Mouse (Mus musculus): ENCODE measurements around the gene Trio. TPM values are rescaled to one million over a fixed set of nuclear protein-coding genes. Genes with fewer than 3 reads are reported as not detected.

The Trio gene
- polyA plus RNA-seq, 1 experiment from 2014 or later: 25.5 TPM

GRCm38 (mm10) chr15:27873747-27874320 lies 151.8 kb downstream of the Trio start:
- Histone ChIP-seq H3K27me3 (ENCODE audit: insufficient read depth, poor library complexity, severe bottlenecking) (no peaks in the 10 kb centered on the region), H3K36me3 (peaks cover 87% of the 10 kb centered on the region), H3K4me3 (no peak overlapping the region), H3K4me1 (replicated peaks) (peaks cover 7% of the 10 kb centered on the region; the same call in 1 of the 2 replicates), H3K9me3 (no peaks in the 10 kb centered on the region), H3K27ac (0 out of 2 replicates have a peak overlapping the region, but pooled peaks have one; percentile 45)
- WGBS: 90% methylated on average over 16 of the region's 16 CpGs
- DNase-seq (ENCODE audit: low spot score): no peak

- DNase-seq (ENCODE audit: low spot score): no peak
- WGBS: 85% methylated on average over 2 of the region's 2 CpGs
- Histone ChIP-seq H3K27me3 (ENCODE audit: insufficient read depth, poor library complexity, severe bottlenecking) (no peaks in the 10 kb centered on the region), H3K9me3 (no peaks in the 10 kb centered on the region), H3K27ac (no peak overlapping the region), H3K4me1 (replicated peaks) (no peaks in the 10 kb centered on the region), H3K36me3 (peaks cover 84% of the 10 kb centered on the region), H3K4me3 (no peak overlapping the region)
Observed at GRCm38 (mm10) chr15:27872286-27872685, 153.4 kb downstream of the Trio start.

GRCm38 (mm10) chr15:27871708-27872107 lies 153.9 kb downstream of the Trio start:
- DNase-seq (ENCODE audit: low spot score): no peak
- Histone ChIP-seq H3K4me3 (no peak overlapping the region), H3K9me3 (no peaks in the 10 kb centered on the region), H3K4me1 (replicated peaks) (no peaks in the 10 kb centered on the region), H3K27ac (no peak overlapping the region), H3K36me3 (peaks cover 85% of the 10 kb centered on the region), H3K27me3 (ENCODE audit: insufficient read depth, poor library complexity, severe bottlenecking) (no peaks in the 10 kb centered on the region)
- 93% methylated on average over 10 of the region's 10 CpGs for WGBS

- Histone ChIP-seq H3K27ac (no peak overlapping the region), H3K36me3 (peaks cover 83% of the 10 kb centered on the region), H3K4me1 (replicated peaks) (no peaks in the 10 kb centered on the region), H3K9me3 (no peaks in the 10 kb centered on the region), H3K27me3 (ENCODE audit: insufficient read depth, poor library complexity, severe bottlenecking) (no peaks in the 10 kb centered on the region), H3K4me3 (no peak overlapping the region)
- 91% methylated on average over 13 of the region's 13 CpGs for WGBS
- DNase-seq (ENCODE audit: low spot score): no peak
Observed at GRCm38 (mm10) chr15:27871260-27871659, 154.4 kb downstream of the Trio start.

- DNase-seq (ENCODE audit: low spot score): no peak
- H3K4me3 ChIP-seq: no peak overlapping the region
- H3K9me3 ChIP-seq: no peaks in the 10 kb centered on the region
- H3K27me3 ChIP-seq (ENCODE audit: insufficient read depth, poor library complexity, severe bottlenecking): no peaks in the 10 kb centered on the region
- peaks cover 86% of the 10 kb centered on the region for H3K36me3 ChIP-seq
- 96% methylated on average over 4 of the region's 4 CpGs for WGBS
- H3K27ac ChIP-seq: no peak overlapping the region
- no peaks in the 10 kb centered on the region for H3K4me1 ChIP-seq (replicated peaks)
Observed at GRCm38 (mm10) chr15:27869001-27869400, 156.6 kb downstream of the Trio start.

- H3K4me3 ChIP-seq: no peak overlapping the region
- H3K36me3 ChIP-seq: peaks cover 83% of the 10 kb centered on the region
- no peaks in the 10 kb centered on the region for H3K4me1 ChIP-seq (replicated peaks)
- no peaks in the 10 kb centered on the region for H3K27me3 ChIP-seq (ENCODE audit: insufficient read depth, poor library complexity, severe bottlenecking)
- no peak overlapping the region for H3K27ac ChIP-seq
- DNase-seq (ENCODE audit: low spot score): no peak
- WGBS: 92% methylated on average over 7 of the region's 7 CpGs
- no peaks in the 10 kb centered on the region for H3K9me3 ChIP-seq
Observed at GRCm38 (mm10) chr15:27867831-27868230, 157.8 kb downstream of the Trio start.

GRCm38 (mm10) chr15:27866471-27866870 lies 159.2 kb downstream of the Trio start:
- no peak for DNase-seq (ENCODE audit: low spot score)
- H3K36me3 ChIP-seq: peaks cover 80% of the 10 kb centered on the region
- H3K27me3 ChIP-seq (ENCODE audit: insufficient read depth, poor library complexity, severe bottlenecking): no peaks in the 10 kb centered on the region
- H3K9me3 ChIP-seq: no peaks in the 10 kb centered on the region
- H3K27ac ChIP-seq: no peak overlapping the region
- no peaks in the 10 kb centered on the region for H3K4me1 ChIP-seq (replicated peaks)
- WGBS: 79% methylated on average over 4 of the region's 4 CpGs
- H3K4me3 ChIP-seq: no peak overlapping the region

- WGBS: 89% methylated on average over 6 of the region's 6 CpGs
- DNase-seq (ENCODE audit: low spot score): no peak
- Histone ChIP-seq H3K4me3 (no peak overlapping the region), H3K36me3 (peaks cover 80% of the 10 kb centered on the region), H3K4me1 (replicated peaks) (no peaks in the 10 kb centered on the region), H3K27me3 (ENCODE audit: insufficient read depth, poor library complexity, severe bottlenecking) (no peaks in the 10 kb centered on the region), H3K27ac (no peak overlapping the region), H3K9me3 (no peaks in the 10 kb centered on the region)
Observed at GRCm38 (mm10) chr15:27866053-27866452, 159.6 kb downstream of the Trio start.

- Histone ChIP-seq H3K9me3 (no peaks in the 10 kb centered on the region), H3K36me3 (peaks cover 77% of the 10 kb centered on the region)
Observed at GRCm38 (mm10) chr15:27864397-27864796, 161.3 kb downstream of the Trio start.

GRCm38 (mm10) chr15:27862949-27863348 lies 162.7 kb downstream of the Trio start:
- no peak overlapping the region for H3K4me3 ChIP-seq
- H3K36me3 ChIP-seq: peaks cover 70% of the 10 kb centered on the region
- no peak for DNase-seq (ENCODE audit: low spot score)
- no peak overlapping the region for H3K27ac ChIP-seq
- no peaks in the 10 kb centered on the region for H3K27me3 ChIP-seq (ENCODE audit: insufficient read depth, poor library complexity, severe bottlenecking)
- no peaks in the 10 kb centered on the region for H3K9me3 ChIP-seq
- 93% methylated on average over 11 of the region's 11 CpGs for WGBS
- H3K4me1 ChIP-seq (replicated peaks): 0 out of 2 replicates have a peak, but pooled peaks cover 2% of the 10 kb centered on the region

More at GRCm38 (mm10) chr15:27864397-27864796, 161.3 kb downstream of the Trio start:
- H3K4me1 ChIP-seq (replicated peaks): 0 out of 2 replicates have a peak, but pooled peaks cover 2% of the 10 kb centered on the region
- H3K27me3 ChIP-seq (ENCODE audit: insufficient read depth, poor library complexity, severe bottlenecking): no peaks in the 10 kb centered on the region
- H3K27ac ChIP-seq: no peak overlapping the region
- WGBS: 91% methylated on average over 6 of the region's 6 CpGs
- no peak overlapping the region for H3K4me3 ChIP-seq
- no peak for DNase-seq (ENCODE audit: low spot score)

GRCm38 (mm10) chr15:27860439-27860838 lies 165.2 kb downstream of the Trio start:
- H3K9me3 ChIP-seq: no peaks in the 10 kb centered on the region
- DNase-seq (ENCODE audit: low spot score): no peak
- no peak overlapping the region for H3K27ac ChIP-seq
- H3K4me1 ChIP-seq (replicated peaks): peaks cover 14% of the 10 kb centered on the region
- WGBS: 94% methylated on average over 14 of the region's 14 CpGs
- peaks cover 72% of the 10 kb centered on the region for H3K36me3 ChIP-seq
- no peak overlapping the region for H3K4me3 ChIP-seq
- H3K27me3 ChIP-seq (ENCODE audit: insufficient read depth, poor library complexity, severe bottlenecking): no peaks in the 10 kb centered on the region

GRCm38 (mm10) chr15:27859590-27859989 lies 166.1 kb downstream of the Trio start:
- H3K36me3 ChIP-seq: peaks cover 72% of the 10 kb centered on the region
- no peak for DNase-seq (ENCODE audit: low spot score)

GRCm38 (mm10) chr15:27859115-27859514 lies 166.5 kb downstream of the Trio start:
- H3K4me3 ChIP-seq: no peak overlapping the region
- no peaks in the 10 kb centered on the region for H3K27me3 ChIP-seq (ENCODE audit: insufficient read depth, poor library complexity, severe bottlenecking)
- H3K27ac ChIP-seq: no peak overlapping the region
- peaks cover 17% of the 10 kb centered on the region for H3K4me1 ChIP-seq (replicated peaks)
- peaks cover 72% of the 10 kb centered on the region for H3K36me3 ChIP-seq
- no peak for DNase-seq (ENCODE audit: low spot score)
- no peaks in the 10 kb centered on the region for H3K9me3 ChIP-seq
- 79% methylated on average over 6 of the region's 6 CpGs for WGBS

More at GRCm38 (mm10) chr15:27859590-27859989, 166.1 kb downstream of the Trio start:
- 88% methylated on average over 1 of the region's 1 CpGs for WGBS
- Histone ChIP-seq H3K27ac (no peak overlapping the region), H3K4me1 (replicated peaks) (peaks cover 17% of the 10 kb centered on the region), H3K4me3 (no peak overlapping the region), H3K9me3 (no peaks in the 10 kb centered on the region), H3K27me3 (ENCODE audit: insufficient read depth, poor library complexity, severe bottlenecking) (no peaks in the 10 kb centered on the region)

Data from hindbrain, embryonic 10.5 days (tissue).